Mouse (Mus musculus): ENCODE measurements around the gene Cbr2. TPM values are rescaled to one million over a fixed set of nuclear protein-coding genes. Genes with fewer than 3 reads are reported as not detected.

The Cbr2 gene
- polyA plus RNA-seq, 1 experiment from 2014 or later = 0.95 TPM

DNA sequence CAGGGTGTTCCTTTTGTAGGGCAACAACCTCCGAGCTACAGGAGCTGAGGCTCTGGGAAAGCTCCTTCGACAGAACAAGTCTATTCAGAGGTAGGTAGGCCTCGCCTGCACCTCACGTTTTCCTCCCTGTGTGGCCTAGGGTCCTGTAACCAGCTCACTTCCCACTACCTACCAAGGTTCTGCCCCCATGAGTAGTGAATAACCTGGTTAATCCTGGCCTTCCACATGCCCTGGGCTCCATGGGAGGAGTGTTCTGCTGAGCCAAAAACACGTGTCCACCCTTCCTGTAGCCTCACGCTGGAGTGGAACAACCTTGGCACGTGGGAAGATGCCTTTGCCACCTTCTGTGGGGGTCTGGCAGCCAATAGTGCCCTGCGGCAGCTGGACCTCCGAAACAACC is 16.8 kb downstream of the Cbr2 start:
- no peak overlapping the region for H3K4me3 ChIP-seq (replicated peaks)

DNA sequence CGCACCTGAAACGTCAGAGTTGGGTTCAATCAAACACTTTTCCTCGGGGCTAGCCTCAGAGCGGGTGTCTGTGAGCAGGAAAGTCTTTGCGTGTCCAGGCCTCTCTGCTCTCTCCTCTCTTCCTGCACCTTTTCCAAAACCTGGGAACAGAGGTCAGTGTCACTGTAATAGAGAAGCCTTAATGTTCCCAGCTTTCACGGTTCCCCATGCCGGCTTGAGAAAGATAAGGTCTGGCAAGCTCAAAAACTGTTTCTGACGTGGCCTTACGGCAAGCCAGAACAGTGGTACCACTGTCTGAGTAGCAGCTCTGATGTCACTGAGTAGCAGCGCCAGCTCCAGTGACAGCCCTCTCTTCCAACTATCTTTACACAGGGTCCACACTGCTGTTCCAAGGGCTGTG is 17.4 kb downstream of the Cbr2 start:
- Histone ChIP-seq H3K36me3 (replicated peaks) (peaks cover 62% of the 10 kb centered on the region), H3K9me3 (no peaks in the 10 kb centered on the region), H3K4me3 (replicated peaks) (peak overlapping the region; percentile 64), H3K9ac (peak overlapping the region; percentile 76), H3K4me2 (peak overlapping the region; percentile 99), H3K27ac (0 out of 2 replicates have a peak overlapping the region, but pooled peaks have one; percentile 42), H3K4me1 (peaks cover 31% of the 10 kb centered on the region), H3K27me3 (no peaks in the 10 kb centered on the region)
- ATAC-seq (ENCODE audit: low FRiP score) = no peak
- 64% methylated on average over 10 of the region's 10 CpGs for WGBS

More for the DNA sequence above, 16.8 kb downstream of the Cbr2 start:
- H3K4me1 ChIP-seq = peaks cover 31% of the 10 kb centered on the region
- peaks cover 62% of the 10 kb centered on the region for H3K36me3 ChIP-seq (replicated peaks)
- no peak overlapping the region for H3K9ac ChIP-seq
- 92% methylated on average over 9 of the region's 9 CpGs for WGBS
- H3K27ac ChIP-seq = no peak overlapping the region
- H3K27me3 ChIP-seq = no peaks in the 10 kb centered on the region
- no peaks in the 10 kb centered on the region for H3K9me3 ChIP-seq
- ATAC-seq (ENCODE audit: low FRiP score) = no peak
- 0 out of 2 replicates have a peak overlapping the region, but pooled peaks have one; percentile 99 for H3K4me2 ChIP-seq

DNA sequence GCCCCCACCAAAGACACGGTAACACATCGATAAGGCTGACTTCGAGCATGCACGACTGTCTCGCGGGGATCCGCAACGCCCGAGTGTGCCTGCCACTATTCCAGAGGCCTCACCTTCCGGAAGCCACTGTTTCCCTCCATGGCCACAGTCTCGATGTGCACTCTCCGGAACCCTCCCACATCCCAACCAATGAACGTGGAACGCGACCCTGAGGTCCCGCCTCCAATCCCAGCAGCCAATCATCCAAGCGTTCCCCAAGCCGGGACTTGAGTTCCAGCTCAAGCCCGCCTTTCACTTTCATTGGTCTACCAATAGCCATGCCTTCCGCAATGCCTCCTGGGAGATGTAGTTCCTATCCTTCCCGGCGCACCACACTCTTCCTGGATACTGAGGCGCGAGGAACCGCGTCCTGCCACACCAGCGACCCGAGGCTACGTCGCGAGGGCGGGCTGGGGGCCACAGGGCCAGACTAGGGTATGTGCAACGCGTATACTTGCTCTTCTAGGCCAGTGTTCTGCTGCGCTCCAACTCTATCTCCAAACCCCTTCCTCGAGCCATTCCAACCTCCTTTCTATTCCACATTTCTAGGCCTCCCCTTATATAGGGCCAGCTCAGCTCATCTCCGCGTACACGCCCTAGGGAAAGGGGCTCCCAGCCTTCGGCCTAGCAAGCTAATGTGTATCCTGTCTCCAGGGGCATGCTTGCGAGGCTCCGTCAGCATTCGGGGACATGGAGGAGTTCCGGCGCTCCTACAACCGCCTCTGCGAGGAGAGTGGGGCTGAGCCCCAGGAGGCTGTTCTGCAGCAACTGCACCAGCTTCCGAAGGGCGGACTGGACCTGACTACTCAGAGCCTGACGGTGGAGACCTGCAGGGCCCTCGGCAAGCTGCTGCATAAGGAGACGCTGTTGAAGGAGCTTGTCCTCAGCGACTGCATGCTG is 18.1 kb downstream of the Cbr2 start, which contains the start of the genes Cenpx and Lrrc45:
Gene Cenpx, minus strand, starts transcription at position 159 of the 939 bp plus-strand sequence.
Gene Lrrc45, plus strand, starts transcription at position 346 of the 939 bp plus-strand sequence.
- Histone ChIP-seq H3K9me3 (no peaks in the 10 kb centered on the region), H3K4me1 (peaks cover 31% of the 10 kb centered on the region), H3K36me3 (replicated peaks) (peaks cover 60% of the 10 kb centered on the region), H3K9ac (peak within 1 kb of the TSS; percentile 76), H3K27ac (peak within 1 kb of the TSS; percentile 73), H3K27me3 (no peaks in the 10 kb centered on the region), H3K4me2 (peak within 1 kb of the TSS; percentile 99), H3K4me3 (replicated peaks) (peak within 1 kb of the TSS; percentile 64)
- 2% methylated on average over 53 of the region's 53 CpGs for whole genome bisulfite sequencing
- ATAC-seq (ENCODE audit: low FRiP score) = peak; percentile 95

DNA sequence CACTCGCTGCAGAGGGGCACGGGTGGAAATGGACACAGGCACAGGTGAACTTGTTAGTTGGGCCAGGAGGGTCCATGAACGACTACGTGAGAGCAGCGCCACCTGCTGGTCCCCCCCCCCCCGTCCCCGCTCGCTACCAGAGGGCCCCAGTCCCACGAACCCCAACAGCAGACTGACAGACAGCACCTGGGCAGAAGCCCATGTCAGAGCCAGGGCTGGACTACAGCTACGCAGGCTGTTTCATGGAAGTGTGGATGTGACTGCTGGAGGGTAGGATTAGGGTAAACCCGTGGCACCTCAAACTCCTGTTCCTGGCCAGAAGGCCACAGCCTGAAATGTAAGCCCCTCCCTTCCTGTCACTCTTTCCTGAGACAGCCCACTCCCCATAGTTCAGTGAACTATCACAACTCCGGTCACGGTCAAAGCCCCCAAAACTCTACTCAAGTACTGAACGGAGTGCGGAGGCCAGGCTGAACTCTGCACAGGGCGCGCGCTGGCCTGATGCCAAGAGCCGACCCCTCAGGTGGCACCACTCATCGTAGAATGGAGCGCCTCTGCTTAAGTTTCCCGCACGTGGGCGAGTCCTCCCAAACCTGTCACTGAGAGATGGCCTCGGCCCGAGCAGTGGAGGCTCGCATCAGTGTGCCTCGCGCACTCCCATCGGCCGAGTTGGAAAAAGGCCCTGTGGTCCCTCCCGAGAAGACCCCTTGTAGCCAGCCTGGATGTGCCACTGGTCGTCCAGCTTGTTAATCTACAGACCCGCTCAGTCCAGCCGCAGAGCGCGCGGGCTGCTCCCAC is 18.9 kb downstream of the Cbr2 start:
- Histone ChIP-seq H3K4me1 (peaks cover 33% of the 10 kb centered on the region), H3K36me3 (replicated peaks) (peaks cover 55% of the 10 kb centered on the region)

DNA sequence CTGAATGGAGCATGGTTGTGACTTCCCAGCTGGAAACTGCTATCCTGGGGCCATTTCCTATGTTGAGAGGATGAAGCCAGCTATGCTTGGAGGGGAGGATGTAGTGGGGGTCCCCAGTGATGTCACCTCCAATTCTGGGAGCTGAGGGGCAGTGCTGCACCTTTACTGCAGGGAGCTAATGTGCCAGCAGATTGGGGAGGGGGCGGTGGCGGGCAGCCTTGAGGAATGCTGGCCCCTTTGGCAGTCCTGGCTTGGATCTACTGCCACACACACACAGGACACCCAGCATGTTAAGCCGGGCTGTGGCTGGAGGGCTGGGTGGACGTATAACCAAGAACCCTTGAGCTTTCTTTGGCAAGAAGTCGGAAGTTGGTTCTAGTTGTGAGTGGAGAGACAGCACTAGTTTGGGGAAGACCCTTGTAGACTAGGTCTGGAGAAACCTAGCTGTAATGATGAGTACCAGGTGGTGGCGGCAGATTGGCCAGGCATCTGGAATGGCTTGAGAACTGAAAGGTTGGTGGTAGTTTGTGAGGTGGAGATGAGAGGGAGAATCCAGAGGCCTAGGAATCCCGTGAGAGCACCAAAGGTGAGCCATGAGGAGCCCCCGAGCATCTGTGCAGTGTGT is 19.8 kb downstream of the Cbr2 start:
- peaks cover 47% of the 10 kb centered on the region for H3K36me3 ChIP-seq (replicated peaks)
- 0 out of 2 replicates have a peak overlapping the region, but pooled peaks have one; percentile 25 for H3K9ac ChIP-seq
- no peaks in the 10 kb centered on the region for H3K27me3 ChIP-seq
- peak overlapping the region; percentile 8; the same call in 1 of the 2 replicates for H3K4me3 ChIP-seq (replicated peaks)
- no peak for ATAC-seq (ENCODE audit: low FRiP score)
- peaks cover 42% of the 10 kb centered on the region for H3K4me1 ChIP-seq
- 66% methylated on average over 8 of the region's 8 CpGs for WGBS
- H3K4me2 ChIP-seq = peak overlapping the region; percentile 99
- H3K27ac ChIP-seq = no peak overlapping the region
- H3K9me3 ChIP-seq = no peaks in the 10 kb centered on the region

More for the DNA sequence above, 18.9 kb downstream of the Cbr2 start:
- Histone ChIP-seq H3K27me3 (no peaks in the 10 kb centered on the region), H3K4me2 (peak overlapping the region; percentile 99), H3K27ac (peak overlapping the region; percentile 73), H3K4me3 (replicated peaks) (peak overlapping the region; percentile 64), H3K9me3 (no peaks in the 10 kb centered on the region), H3K9ac (peak overlapping the region; percentile 67)
- under 1% methylated on average over 38 of the region's 38 CpGs for WGBS
- peak; percentile 59 for ATAC-seq (ENCODE audit: low FRiP score)

DNA sequence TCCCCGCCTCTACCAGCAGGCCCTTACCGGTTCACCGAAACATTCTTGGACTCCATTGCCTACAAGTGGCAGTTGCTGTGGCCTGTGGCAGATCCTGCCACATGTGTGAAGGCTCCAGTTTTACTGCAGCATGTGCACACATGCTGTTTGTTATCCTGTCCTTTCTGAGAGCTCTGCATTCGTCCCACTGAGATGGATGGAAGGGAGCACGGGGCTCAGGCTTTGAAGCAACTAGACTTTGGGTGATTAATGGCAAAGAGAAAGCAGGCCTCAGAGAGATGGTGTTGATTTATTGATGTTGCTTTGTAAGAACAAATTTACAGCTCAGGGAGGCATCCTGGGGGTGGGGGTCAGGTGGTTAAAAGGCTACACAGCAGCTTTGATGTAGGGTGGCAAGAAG is 21.2 kb downstream of the Cbr2 start:
- Histone ChIP-seq H3K27ac (no peak overlapping the region), H3K4me1 (peaks cover 56% of the 10 kb centered on the region), H3K36me3 (replicated peaks) (peaks cover 36% of the 10 kb centered on the region), H3K4me2 (no peak overlapping the region), H3K4me3 (replicated peaks) (no peak overlapping the region), H3K27me3 (0 out of 2 replicates have a peak, but pooled peaks cover 4% of the 10 kb centered on the region), H3K9me3 (no peaks in the 10 kb centered on the region), H3K9ac (no peak overlapping the region)
- ATAC-seq (ENCODE audit: low FRiP score) = no peak
- WGBS = 86% methylated on average over 5 of the region's 5 CpGs

DNA sequence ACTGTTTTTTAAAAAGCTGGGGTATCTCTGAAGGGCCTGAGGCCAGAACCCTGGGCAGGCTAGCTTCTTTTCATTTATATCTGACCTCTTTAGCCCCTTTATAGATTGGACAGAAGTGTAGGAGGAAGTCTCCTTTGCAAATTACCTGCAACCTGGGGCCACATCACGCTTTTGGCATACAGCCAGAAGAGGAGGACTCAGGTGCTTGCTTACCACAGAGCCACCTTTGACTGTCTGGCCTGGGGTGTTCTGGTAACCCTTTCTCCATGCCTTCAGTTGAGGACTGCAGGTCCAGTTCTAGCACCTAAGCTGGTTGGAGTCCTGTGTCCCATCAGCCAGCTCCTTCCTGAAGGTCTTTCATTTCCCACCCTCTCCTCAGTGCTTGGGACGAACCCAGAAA is 22.4 kb downstream of the Cbr2 start:
- ATAC-seq (ENCODE audit: low FRiP score) = no peak
- H3K36me3 ChIP-seq (replicated peaks) = peaks cover 31% of the 10 kb centered on the region
- no peak overlapping the region for H3K4me3 ChIP-seq (replicated peaks)
- 87% methylated on average over 2 of the region's 2 CpGs for WGBS
- no peaks in the 10 kb centered on the region for H3K9me3 ChIP-seq
- peaks cover 58% of the 10 kb centered on the region for H3K4me1 ChIP-seq
- H3K27ac ChIP-seq = no peak overlapping the region
- 0 out of 2 replicates have a peak, but pooled peaks cover 8% of the 10 kb centered on the region for H3K27me3 ChIP-seq
- no peak overlapping the region for H3K4me2 ChIP-seq
- H3K9ac ChIP-seq = 0 out of 2 replicates have a peak overlapping the region, but pooled peaks have one; percentile 12

DNA sequence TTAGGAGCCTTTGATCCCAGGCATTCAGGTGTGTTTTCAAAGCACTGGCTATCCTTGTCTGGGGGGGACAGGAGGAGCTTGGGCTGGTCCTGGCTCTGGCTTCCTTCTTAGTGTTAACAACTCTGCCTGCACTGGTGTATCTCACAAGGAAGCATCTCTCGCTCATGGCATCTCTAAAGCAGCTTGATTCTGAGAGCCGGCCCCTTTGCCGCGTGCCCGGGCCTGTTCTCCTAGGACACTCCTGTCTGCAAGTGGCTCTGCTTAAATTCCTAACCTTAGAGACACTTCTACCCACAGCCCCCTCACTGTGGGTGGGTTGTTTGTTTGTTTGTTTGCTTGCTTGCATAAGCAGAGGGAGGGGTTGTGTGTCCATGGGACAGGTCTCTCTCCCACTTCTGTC is 23.9 kb downstream of the Cbr2 start:
- Histone ChIP-seq H3K9me3 (no peaks in the 10 kb centered on the region), H3K36me3 (replicated peaks) (peaks cover 44% of the 10 kb centered on the region), H3K4me3 (replicated peaks) (no peak overlapping the region), H3K27me3 (0 out of 2 replicates have a peak, but pooled peaks cover 8% of the 10 kb centered on the region), H3K27ac (peak overlapping the region; percentile 68; the same call in 1 of the 2 replicates), H3K4me1 (peaks cover 59% of the 10 kb centered on the region), H3K9ac (0 out of 2 replicates have a peak overlapping the region, but pooled peaks have one; percentile 47), H3K4me2 (no peak overlapping the region)
- WGBS = 56% methylated on average over 5 of the region's 5 CpGs
- no peak for ATAC-seq (ENCODE audit: low FRiP score)

DNA sequence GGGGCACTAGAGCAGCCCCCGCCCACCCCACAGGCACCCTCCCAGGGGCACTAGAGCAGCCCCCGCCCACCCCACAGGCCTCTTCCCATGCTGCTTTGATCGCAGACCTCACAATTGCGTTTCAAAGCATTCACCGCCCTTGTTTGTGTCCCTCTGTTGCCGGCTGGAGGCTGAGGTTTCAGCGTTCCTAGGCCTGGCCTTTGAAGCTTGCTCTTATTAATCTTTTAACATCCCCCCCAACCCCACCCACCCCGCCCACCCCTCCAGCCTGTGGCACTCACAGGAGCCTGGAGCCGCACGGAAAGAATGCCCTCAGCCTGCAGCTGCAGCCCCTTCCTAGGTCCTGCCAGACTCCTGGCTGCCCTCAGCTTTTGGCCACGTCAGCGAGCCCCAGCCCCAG is 24.7 kb downstream of the Cbr2 start:
- ATAC-seq (ENCODE audit: low FRiP score) = no peak
- Histone ChIP-seq H3K9me3 (no peaks in the 10 kb centered on the region), H3K4me3 (replicated peaks) (no peak overlapping the region), H3K27me3 (0 out of 2 replicates have a peak, but pooled peaks cover 8% of the 10 kb centered on the region), H3K27ac (peak overlapping the region; percentile 68), H3K4me1 (peaks cover 52% of the 10 kb centered on the region), H3K36me3 (replicated peaks) (peaks cover 48% of the 10 kb centered on the region), H3K4me2 (peak overlapping the region; percentile 10), H3K9ac (peak overlapping the region; percentile 47)
- WGBS = 1% methylated on average over 11 of the region's 12 CpGs

DNA sequence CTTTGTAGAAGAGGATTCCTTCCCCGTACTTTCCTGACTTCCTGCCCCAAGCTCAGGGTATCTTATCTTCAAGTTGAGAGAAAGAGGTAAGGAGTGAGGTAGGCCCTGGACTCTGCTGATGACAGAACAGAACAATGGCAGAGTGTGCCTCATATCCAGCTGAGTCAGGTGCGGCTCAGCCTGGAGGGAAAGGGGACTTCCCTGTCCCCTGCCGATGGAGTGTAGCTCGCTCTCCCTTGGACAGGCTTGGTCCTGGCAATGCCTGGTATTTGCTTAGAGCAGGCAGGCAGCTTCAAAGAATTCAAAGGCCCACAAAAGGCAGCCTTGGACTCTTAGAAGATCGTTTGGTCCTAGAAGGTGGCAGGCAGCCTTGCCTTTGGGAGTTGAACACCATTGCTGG is 25.8 kb downstream of the Cbr2 start:
- no peak overlapping the region for H3K9ac ChIP-seq
- ATAC-seq (ENCODE audit: low FRiP score) = no peak
- no peak overlapping the region for H3K4me2 ChIP-seq
- H3K4me1 ChIP-seq = peaks cover 48% of the 10 kb centered on the region
- no peaks in the 10 kb centered on the region for H3K9me3 ChIP-seq
- peaks cover 53% of the 10 kb centered on the region for H3K36me3 ChIP-seq (replicated peaks)
- 0 out of 2 replicates have a peak, but pooled peaks cover 8% of the 10 kb centered on the region for H3K27me3 ChIP-seq
- no peak overlapping the region for H3K4me3 ChIP-seq (replicated peaks)
- no peak overlapping the region for H3K27ac ChIP-seq
- 65% methylated on average over 5 of the region's 5 CpGs for WGBS

DNA sequence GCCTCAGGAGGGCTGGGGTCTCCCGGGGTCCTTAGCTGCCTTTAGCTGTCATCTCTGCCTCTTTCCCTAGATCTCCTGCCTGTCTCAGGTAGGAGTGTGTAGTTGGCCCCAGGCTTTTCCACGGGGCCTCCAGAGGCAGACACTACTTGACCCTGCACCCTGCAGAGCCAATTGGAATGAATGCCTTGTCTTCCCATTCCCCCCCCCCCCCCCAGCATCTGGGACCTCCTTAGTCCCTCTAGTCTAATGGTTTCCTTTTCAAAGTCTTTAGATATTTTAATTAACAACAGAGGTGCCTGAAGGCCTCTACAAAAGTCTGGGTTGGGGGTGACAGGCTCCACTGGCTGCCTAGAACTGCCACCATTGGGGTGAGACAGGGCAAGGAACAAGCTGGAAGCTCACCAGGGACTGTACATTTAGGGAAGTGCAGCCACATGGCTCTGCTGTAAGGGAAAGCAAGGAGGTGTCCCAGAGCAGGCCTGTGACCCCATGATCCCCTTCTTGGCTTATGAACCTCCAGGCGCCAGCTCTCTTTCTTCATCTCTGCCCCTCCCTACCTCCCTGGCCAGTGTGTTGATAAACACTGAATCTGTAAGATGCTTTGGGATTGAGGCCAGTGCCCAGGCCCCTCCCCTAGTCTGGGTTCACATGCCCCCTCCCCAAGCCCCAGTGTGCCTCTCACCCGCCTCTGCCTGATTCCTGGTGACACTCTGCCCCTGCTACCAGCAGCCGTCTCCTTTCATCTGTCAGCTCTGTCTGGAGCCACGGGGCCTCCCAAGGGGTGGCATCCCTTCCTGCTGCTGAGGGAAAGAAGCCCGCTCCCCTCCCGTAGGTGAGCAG is 27.2 kb downstream of the Cbr2 start:
- Histone ChIP-seq H3K4me2 (no peak overlapping the region), H3K4me3 (replicated peaks) (no peak overlapping the region), H3K27ac (peak overlapping the region; percentile 2; the same call in 1 of the 2 replicates), H3K36me3 (replicated peaks) (peaks cover 53% of the 10 kb centered on the region), H3K4me1 (peaks cover 48% of the 10 kb centered on the region), H3K9ac (peak overlapping the region; percentile 44; the same call in 1 of the 2 replicates), H3K27me3 (0 out of 2 replicates have a peak, but pooled peaks cover 8% of the 10 kb centered on the region), H3K9me3 (no peaks in the 10 kb centered on the region)
- ATAC-seq (ENCODE audit: low FRiP score) = no peak
- WGBS = 21% methylated on average over 8 of the region's 8 CpGs
